Mouse (Mus musculus): Measurements from ENCODE around the gene Slc35b3.

DNA sequence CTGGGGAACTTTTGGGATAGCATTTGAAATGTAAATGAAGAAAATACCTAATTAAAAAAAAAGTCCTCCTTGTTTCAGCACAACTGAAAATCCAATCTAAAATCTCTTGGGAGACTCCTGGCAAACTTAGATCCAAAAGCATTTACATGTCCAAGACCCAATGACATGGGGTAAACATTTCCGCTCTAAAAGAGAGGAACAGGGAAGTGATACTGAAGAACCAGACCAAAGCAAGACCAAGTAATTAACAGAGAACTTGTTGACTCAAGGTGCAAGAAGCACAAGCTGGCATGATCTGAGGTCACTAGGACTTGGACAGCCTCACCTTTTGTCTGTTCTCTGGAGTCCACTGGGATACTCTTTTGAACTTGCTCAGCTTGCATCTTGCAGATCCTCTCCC lies 39.4 kb downstream of the Slc35b3 start:
- no peak for TF ChIP-seq POLR2A (IDR thresholded peaks at IDR 0.05; ENCODE audit: control insufficient read depth in 1 of 2, insufficient read depth in 1 of 2, low read depth in 1 of 2, low read length in 2 of 2, poor library complexity in 1 of 2)
- no peak for TF ChIP-seq MEF2A (IDR thresholded peaks at IDR 0.05; ENCODE audit: extremely low read depth, insufficient replicate concordance, low read depth, low read length, poor library complexity, severe bottlenecking)
- no peak for TF ChIP-seq CTCF (IDR thresholded peaks at IDR 0.05 in 2 of 3, conservative IDR thresholded peaks at IDR 0.05 in 1 of 3; ENCODE audit: control insufficient read depth in 1 of 3, insufficient read depth in 1 of 3, low read depth in 2 of 3, low read length in 3 of 3, poor library complexity in 1 of 3, severe bottlenecking in 1 of 3)
- no peak for TF ChIP-seq BHLHE40 (IDR thresholded peaks at IDR 0.05; ENCODE audit: borderline replicate concordance, low read depth, low read length)
- TF ChIP-seq EP300 (IDR thresholded peaks at IDR 0.05; ENCODE audit: low read depth in 1 of 2, low read length in 2 of 2): no peak

Data from MEL (cell line).